In the genomic region with DNA sequence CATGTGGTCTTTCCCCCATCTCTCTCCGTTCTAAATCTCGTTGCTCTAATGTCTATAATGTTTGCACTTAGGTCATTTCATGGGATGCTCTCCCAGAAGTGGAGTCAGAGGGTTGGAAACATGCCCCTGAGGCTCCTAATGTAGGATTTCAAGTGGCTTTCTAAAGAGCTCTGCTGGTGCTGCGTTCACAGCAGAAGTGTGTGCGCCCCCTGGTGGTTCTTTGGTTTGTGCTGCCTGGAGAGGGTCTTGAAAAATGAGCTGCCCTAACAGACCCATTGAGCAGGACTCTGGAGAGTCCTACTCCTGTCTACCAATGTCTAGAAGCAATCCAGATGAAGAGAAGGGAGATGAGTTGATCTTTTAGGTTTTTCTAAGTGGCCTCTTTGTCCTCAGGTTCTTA, we compare ENCODE assay signal across 8 mouse cellular contexts. TPM values are rescaled to one million over a fixed set of nuclear protein-coding genes. Genes with fewer than 3 reads are reported as not detected.
DNase-seq lines count a peak whose midpoint lies in the region.

No protein-coding gene starts in this region.

- DNase-seq in B cell, adult 2 months: peak; percentile 80 to 81
- peak; percentile 55 for DNase-seq in Muller cell, postnatal 12 days (ENCODE audit: inconsistent ontology term)
- peak; percentile 94 to 98 for DNase-seq in cerebellum, postnatal 14 days
- peak; percentile 91 for DNase-seq in gastrocnemius, postnatal 10 days
- peak; percentile 39 to 71 for DNase-seq in layer of hippocampus, adult 8-10 months (ENCODE audit: low spot score in 2 of 2)
- peak; percentile 57 for DNase-seq in lung, postnatal 25 days (ENCODE audit: low spot score)
- peak; percentile 91 for DNase-seq in right cerebral cortex, postnatal 14 days
- DNase-seq in urinary bladder, postnatal 4 days (ENCODE audit: low spot score in 2 of 2): peak; percentile 66 to 90

RNA-seq across cellular contexts. Expression of a gene that starts 41.8 kb away (rescaled TPM):
- total RNA-seq in gastrocnemius, postnatal 10 days (2021): not detected
- total RNA-seq in layer of hippocampus, adult 8-10 months (2022): not detected

RNA-seq across cellular contexts. Expression of a gene that starts 55.5 kb away (rescaled TPM):
- not detected for total RNA-seq in gastrocnemius, postnatal 10 days (2021)
- total RNA-seq in layer of hippocampus, adult 8-10 months (2022): not detected

Comparison
In these comparisons a context has a peak if more than half of its experiments do, and no peak if none do; other contexts are left out.
1. Peak in every context shown above with its lines: DNase-seq.